Mouse (Mus musculus) lung, postnatal 36 days (tissue): ENCODE results near the gene Nek10.
"Not testable (repeated sequence)": the region's sequence is repeated elsewhere in the genome, so short reads cannot be mapped to it uniquely, and the experiment has no call there.

Experiments used
- DNase-seq: peaks from one replicate; pipeline ENCODE4 v3.0.0; 2022; ENCODE audit warnings: mixed read lengths

Nek10 gene

DNA sequence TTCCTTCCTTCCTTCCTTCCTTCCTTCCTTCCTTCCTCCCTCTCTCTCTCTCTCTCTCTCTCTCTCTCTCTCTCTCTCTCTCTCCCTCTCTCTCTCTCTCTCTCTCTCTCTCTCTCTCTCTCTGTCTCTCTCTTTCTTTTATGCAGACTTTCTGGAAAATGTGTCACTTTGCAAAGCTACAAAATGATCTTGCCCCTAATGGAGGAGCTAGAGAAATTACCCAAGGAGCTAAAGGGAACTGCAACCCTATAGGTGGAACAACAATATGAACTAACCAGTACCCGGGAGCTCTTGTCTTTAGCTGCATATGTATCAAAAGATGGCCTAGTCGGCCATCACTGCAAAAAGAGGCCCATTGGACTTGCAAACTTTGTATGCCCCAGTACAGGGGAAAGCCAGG is at the start of gene Nek10:
Nek10 (plus strand) TSS at position 301 of the 400 bp plus-strand sequence.
- DNase-seq = not testable (repeated sequence)

DNA sequence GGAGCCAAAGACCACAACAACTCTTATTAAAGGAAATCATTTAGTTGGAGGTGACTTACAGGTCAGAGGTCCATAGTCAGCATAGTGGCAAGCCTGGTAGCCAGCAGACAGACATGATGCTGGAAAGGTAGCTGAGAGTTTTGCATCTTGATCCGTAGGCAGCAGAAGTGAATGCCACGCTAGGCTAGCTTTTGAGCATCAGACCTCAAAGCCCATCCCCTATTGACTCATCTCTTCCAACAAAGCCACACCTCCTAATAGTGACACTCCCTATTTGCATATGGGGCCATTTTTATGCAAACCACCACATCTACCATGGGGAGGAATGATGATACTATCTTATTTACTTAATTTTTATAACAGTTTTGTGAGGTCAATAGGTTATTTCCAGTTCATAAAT is 22.0 kb upstream of the Nek10 start:
- no peak for DNase-seq

DNA sequence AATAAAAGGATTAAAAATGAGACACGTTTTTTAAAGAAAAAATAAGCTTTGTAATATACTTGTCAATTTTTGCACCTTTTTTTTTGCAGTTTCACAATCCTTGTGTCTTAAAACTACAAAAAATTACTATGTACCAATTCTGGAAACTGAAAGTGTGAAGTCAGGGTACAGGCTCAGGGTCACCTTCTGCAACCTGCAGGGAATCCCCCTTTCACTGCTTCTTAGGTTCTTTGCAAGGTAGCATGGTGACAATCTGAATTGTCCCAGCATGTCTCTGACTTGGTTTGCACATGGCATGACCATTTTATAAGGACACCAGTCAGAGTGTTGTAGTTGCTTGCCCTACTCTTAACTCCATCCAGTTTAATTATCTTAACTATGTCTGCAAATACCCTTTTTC is 19.0 kb upstream of the Nek10 start:
- DNase-seq = no peak

DNA sequence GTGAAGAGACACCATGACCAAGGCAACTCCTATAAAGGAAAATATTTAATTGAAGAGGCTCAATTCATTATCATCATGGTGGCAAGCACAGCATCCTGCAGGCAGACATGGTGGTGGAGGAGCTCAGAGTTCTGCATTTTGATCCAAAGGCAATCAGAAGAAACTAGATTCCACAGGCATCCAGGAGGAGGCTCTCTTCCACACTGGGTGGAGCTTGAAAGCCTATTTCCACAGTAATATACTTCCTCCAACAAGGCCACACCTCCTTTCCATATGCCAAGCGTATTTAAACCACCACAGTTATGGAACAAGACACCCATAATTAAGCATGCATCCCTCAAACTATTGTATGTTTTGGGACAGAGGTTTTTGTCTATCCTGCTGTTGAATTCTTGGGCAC is 16.2 kb upstream of the Nek10 start:
- DNase-seq = no peak

DNA sequence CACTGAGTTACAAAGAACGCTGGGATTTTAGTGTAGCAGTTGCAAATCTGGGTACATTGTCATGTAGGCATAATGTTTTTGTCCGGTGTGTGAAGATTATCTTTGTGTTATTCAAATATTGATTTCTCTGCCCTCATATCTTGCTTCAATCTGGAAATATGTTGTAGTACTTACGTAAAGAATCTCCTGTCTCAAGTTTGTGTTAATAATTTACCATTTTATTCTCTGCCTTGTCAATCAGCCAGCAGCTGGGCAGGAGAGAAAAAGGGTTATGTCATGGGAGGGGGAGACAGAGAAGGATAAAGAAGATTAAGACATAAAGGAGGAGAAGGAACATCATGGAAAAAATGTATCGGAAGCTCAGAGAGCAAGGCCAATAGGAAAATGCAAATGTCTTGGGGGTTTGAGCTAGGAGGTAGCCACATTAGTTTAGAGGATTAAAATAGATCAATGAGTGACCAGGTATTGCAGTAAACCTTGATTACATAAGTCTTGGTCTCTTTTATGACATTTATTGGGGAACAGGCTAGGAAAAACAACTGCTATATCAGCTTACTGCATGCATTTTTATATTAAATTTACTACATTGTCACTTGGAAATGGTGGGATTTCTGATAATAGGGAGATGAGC is 13.3 kb upstream of the Nek10 start:
- no peak for DNase-seq

DNA sequence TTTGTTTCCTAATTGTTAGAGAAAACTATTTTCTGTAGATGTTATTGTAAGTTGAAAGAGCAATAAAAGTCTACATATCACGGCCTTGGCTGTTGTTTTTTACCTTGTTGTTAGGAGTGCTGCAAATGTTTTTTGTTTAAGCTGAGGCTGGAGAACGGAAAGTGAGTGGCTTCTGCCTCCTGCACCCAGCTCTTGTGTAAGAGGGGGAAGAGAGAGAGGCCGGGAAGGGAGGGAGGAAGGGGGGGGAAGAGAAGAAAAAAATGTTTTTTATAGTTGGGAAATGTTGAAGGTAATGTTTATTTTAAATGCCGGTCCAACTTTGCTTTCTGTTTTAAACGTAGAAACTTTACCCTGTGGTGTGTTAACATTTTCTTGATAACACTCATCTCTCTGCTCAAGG is 3.4 kb upstream of the Nek10 start:
- no peak for DNase-seq

DNA sequence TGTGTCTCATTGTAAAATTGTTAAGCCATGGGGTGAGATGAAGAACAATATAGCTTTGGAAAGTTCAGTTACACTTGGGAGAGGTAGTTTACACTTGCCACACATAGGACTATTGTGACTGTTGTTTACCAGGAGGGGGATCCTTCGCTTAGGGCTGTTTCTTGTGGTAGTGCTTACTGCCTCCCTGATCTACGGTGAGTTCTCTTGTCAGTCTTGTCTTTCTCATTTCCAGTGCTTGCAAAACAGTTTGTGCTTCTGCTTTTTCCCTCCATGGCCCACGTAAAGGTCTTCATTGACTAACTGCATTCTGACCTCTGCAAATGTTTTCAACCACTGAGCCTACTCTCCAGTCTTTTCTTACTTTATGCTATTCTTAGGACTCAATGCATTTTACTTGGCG is 2.9 kb upstream of the Nek10 start:
- peak; percentile 13 for DNase-seq

DNA sequence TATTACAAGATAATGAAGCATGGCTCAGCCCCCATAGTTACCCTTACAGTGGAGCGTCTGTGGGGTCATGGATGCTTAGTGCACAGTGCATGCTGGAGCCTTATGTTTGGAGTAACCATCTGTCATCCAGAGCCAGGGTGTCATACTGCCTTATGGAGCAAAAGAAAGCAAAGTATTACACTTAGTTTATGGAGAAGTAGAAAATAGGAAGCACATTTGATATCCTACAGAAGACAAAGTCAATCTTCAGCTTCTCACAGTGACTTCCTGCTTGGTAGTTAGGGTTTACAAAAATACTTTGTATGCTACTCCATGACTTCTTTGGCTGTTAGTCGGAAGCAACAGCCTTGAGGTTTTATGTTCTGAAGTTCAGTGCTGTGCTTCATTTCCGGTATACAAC is 2.4 kb upstream of the Nek10 start:
- DNase-seq = no peak

DNA sequence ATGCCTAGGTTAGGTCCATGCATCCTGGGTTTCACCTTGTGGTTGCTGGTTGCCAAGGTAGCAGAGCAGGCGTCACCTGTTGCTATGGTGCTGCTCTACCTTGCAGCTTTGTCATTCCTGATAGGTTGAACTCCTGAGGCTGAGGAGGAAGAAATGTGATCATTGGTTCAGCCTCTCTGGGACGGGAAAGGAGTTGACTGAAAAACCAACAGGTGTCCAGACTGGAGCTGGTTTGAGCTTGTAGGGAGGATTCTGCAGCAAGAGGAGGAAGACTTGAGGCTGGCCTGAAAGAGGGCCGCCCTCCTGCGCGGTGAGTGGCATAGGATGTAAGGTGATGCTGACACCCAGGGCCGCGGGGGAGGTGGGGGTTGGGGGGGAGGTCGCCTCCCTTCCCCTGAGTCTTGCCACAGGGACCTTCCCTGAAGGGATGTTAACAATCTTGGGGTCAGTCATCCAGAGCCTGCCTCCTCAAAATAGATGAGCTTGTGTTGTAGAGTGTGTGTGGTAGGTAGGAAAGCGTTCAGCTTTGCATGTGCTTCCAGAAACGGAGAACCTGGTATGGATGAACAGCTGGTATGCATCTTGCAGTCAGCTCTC is 804 bp downstream of the Nek10 start:
- peak; percentile 29 for DNase-seq

DNA sequence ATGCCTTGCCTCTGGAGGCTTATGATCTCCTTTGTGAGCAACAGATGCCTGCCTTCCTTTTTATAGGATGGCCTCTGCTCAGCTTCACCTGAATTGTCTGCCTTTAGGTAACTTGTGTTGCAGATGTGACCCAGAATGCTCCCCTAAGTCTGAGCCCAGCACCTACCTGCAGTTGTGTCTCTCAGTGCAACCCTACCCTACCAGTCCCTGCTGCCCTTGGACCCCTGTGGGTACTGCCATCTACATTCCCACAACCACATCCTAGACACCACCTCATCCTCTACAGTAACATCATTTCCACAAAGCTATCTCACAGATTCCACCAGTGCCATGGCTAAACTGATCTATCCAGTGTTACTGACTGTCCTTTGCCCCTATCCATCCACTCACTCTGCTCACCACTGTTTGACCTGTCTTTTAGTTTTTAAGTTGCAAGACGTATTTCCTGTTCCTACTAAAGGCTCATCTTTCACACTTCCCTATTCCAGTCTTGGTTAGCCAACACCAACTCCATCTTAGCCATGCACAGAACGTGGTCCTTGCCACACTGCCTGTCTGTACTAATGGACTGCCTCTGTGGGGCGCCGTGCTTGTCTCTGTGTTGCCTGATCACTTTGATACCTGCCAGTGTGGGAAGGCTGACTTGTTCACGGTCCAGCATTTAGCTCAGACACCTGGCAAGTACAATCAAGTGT is 1.4 kb downstream of the Nek10 start:
- DNase-seq = no peak

DNA sequence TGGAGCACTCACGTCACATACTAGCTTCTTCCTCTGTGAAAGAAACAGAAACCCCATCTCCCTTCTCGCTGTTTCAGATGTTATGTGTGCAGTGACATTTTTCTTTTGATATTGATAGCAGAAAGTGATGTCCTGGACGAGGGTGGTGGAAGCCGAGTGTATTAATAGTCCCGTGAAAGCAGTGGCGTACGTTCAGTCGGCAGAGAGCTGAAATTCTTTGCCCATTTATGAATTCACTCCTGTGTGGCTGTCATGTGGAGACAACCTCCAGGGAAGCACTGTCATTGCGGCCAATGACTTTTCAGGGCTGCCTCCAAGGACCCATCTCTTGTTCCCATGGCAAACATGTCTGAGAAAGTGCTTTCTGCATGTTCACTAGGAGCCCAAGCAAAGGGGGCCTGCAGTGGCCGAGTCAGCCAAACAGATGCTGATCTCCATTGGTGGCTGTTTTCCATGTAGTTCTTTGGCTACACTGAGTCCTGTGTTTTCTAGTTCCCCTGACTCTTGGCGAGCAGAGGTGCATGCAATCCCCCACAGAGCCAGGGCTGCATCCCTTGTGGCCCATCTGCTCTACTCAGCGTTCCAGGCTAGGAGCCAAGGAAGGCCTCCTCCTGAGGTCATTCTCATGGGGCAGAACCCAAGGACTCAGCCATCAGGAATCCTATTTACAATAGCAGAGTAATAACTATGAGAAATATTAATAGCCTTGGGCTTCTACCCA is 29.5 kb downstream of the Nek10 start:
- peak; percentile 76 for DNase-seq

DNA sequence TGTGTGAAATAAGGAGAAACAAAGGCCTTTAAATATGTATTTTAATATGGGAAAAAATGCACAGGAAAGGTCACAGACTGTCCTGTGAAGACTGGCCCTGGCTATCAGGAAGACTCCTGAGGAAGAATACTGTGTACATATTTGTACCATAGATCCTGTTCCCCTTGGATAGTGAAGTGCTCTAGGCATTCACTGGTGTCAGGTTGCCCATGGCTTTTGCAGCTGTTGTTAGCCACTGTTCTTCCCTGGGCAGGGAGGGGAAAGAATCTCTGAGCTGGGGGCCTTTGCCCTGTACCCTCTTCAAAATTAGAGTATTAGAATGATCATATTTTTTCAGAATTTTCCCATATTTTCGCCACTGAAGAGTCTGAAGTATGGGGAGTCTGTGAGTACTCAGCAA is 30.3 kb downstream of the Nek10 start:
- DNase-seq = no peak

DNA sequence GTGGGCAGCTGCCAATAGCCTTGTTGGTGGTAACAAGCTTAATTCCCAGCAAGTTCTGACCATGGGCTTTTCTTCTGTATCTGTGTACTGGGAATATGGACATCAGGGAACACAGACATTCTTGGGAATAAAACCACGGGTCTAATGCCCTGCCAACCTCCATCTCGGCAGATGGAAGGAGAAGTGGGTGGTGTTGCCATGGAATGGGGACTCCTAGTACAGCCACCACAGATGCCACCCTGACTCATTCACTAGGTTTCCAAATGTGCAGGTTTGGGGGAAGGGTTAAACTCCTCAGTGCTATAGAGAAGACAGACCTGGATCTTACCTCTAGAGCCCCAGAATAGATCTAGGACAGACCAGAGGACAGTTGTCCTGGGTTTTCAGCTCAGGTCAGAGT is 31.1 kb downstream of the Nek10 start:
- no peak for DNase-seq

DNA sequence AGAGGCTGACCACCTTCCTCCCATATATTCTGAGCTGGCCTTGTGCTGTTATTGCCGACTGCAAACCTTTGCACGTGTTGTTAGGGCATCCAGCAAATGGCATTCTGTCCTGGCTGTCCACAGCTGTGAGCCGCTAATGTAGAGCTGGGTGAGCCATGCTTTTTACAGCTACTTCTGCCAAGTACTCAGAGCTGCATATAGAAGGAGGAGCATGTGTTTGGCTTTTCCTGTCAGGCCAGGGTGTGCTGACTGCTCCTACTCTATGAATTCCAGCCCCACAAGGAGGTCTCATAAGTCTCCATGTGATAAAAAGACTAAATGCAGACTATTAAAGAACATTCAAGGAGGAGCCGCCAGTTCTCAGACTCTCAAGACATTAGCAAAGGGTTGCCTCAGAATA is 34.4 kb downstream of the Nek10 start:
- no peak for DNase-seq

DNA sequence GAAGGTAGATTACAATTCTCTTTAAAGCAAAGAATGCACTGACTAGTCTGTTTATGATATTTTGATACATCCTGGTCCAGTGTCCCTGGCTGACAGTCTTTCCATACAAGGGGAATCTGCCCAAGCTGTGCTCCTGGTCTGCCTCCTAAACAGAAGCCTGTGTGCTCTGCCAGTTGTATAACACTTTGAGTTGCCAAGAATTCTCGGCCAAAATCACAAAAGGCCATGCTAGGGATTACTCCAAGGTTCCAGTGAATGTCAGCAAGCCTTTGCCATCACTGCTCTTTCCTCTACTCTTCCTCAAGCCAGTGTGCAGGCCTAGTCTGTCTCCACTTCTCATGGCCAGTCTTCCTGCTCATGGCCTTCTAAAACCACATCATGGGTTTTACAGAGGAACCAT is 34.9 kb downstream of the Nek10 start:
- DNase-seq = peak; percentile 40

DNA sequence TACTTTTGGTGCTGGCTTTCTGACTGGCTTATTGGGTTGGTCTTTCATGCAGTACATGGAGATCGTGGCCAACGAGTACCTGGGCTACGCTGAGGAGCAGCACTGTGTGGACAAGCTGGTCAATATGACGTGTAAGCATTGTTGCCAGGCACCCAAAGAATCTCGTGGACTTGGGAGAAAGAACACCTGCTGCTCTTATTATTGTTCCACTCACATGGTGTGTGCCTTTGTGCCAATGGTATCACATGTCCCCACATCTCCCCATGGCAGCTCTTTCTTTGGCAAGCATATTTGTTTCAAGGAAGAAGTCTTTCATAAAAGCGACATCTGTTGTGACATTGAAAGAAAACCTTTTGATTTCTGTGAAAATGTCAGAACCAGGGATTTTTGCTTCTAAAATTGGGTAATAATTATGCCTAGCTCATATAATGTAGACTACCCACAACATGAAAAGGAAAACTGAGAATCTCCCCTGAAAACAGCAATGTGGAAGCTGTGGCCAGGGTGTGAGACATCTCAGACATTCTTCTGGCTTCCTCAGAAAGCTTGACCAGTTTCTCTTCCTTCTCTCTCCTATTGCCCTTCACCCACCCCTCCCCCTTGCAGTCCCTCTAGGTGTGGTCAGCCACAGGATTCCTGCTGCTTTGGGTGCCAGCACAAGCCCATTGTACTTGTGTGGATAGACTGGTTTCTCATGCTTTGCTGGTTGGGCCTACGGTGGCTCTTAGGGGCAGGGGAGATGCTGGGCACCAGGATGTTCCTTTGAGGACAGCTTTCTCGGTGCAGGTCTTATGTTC is 39.7 kb downstream of the Nek10 start:
- peak; percentile 43 for DNase-seq

DNA sequence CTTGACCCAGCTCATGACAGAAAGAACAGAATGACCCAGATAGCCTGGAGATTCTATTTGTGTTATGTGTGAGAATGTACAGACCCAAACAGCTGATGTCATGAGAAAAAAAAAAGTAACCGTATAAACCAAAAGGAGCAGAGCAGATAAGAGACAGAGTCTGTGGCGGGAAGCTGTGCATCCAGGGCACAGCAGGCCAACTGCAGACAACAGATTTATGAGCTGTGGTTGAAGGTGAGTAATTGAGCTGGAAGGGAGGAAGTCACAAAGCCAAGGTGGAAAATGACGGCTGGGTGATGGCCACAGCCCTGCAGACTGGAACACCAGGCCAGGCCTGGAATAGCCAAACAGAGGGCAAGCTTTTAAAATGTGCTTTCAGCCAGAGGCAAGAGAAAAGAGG is 49.6 kb downstream of the Nek10 start:
- no peak for DNase-seq

DNA sequence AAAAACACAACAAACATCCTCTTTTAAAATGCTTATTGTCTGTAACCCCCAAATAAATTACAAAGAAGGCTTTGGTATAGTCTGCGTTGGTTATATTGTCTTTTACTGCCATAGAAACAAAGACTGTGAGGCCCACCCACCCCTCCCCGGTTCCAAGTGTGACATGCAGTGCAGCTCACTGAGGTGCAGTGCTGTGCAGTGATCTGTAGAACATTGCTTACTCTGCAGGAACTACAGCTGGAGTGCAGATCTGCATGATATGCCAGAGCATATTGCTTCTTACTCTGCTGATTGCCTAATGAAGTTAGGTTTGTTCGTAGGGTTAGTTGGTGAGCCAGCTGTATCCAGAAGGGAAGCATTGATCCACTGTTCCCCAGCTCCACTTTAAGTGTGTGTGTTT is 57.1 kb downstream of the Nek10 start:
- no peak for DNase-seq

DNA sequence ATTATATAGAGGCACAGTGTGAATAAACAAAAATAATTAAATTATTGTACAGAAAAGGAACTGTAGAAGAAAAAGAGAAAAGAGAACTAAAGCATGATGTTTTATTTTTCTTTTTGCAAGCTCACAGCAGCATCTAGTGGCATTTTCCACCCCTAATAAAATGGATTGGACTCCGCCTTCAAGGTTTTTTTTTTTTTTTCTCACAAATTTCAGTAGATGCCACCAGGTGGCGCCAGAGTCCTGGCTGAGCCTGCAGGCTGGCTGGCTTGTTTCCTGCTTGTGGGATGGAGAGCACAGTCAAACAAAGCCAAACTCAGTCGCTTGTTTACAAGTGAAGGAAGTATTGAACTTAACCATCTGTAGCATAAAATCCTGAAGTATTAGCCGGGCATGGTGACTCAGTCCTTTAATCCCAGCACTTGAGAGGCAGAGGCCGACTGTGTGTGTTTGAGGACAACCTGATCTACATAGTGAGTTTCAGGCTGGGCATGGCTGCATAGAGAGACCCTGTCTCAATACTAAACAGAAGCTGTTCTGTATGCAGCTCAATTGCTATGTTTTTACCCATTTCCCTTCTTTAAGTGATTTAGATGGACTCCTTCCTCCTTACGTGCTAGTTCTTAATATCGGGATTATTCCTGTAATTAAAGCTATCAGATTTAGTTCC is 60.6 kb downstream of the Nek10 start:
- DNase-seq = peak; percentile 86

DNA sequence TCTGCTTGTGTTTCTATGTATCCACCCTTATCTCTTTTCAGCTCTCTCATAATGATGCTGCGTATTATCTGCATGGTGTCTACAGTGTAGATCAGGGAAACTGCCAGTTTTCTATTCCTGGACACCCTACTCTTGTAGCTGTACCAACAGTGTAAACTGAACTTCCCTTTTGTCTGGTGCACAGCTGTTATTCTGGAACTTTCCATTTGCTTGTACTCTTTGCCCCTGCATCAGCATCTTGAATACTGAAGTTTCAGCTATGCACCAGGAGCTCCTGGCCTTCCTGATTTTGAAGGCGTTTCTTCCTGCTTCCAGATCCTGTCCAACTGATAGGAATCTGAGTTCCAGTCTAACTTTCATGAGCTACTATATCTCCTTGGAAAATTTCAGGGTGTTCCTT is 66.0 kb downstream of the Nek10 start:
- peak; percentile 9 for DNase-seq

DNA sequence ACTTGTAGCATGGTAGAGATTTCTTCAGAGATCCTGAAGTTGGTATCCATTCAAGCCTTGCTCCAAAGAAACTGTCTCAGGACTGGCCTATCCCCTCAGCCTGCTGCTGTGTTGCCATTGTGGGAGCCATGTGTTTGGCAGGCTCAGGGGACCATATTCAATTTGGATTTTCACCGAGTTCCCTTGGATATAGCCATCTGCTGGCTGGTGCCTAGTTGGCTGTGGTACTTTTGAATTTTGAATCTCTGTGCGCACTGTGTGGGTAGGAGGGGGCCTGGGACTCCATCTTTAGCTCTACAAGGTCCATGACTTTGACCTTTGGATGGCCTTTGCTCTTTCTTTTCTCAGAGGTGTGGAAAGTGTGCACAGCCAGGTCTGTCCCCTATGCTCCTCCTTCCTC is 66.8 kb downstream of the Nek10 start:
- DNase-seq = no peak

DNA sequence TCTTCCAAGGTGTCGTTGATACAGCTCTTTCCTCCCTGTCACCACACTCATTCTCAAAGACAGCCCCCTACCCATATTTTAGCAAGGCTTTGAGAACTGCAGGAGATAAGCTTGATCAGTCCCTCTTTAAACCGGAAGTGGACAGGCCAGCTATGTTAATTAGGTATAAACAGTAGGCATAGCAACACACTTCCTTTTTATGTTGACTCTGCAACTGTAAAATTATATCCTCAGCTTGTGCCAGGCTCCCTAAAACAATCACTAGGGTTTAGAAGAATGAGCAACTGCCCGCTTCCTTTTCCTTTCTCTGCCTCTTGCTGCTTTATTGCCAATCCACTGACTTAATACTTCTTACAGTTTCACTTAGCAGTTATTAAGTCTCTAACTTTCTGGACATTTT is 67.2 kb downstream of the Nek10 start:
- peak; percentile 17 for DNase-seq
